Mouse (Mus musculus) embryonic facial prominence, embryonic 15.5 days (tissue): ENCODE data around the gene Prph. TPM values are rescaled to one million over a fixed set of nuclear protein-coding genes. Genes with fewer than 3 reads are reported as not detected.

ENCODE experiments used
- ATAC-seq: fragments of 200-750 bp; cut with Nextera tagmentation; 2 replicates; pipeline ENCODE4 v1.8.0; 2017; ENCODE audit warnings: low read depth, moderate TSS enrichment; ENCODE audit not compliant: insufficient number of reproducible peaks, low FRiP score, low TSS enrichment
- H3K27ac ChIP-seq: fragments of 300-500 bp; sonication (generic); replicated peaks from 2 replicates; pipeline ENCODE4 v1.5.1; 2015; ENCODE audit warnings: mild to moderate bottlenecking, inconsistent platforms
- H3K27me3 ChIP-seq: fragments of 300-500 bp; sonication (generic); 2 replicates; pipeline ENCODE4 v1.6.1; 2015; ENCODE audit warnings: inconsistent platforms
- H3K36me3 ChIP-seq: fragments of 300-500 bp; sonication (generic); 2 replicates; pipeline ENCODE4 v1.6.1; 2015; ENCODE audit warnings: mild to moderate bottlenecking, inconsistent platforms
- H3K4me1 ChIP-seq: fragments of 300-500 bp; sonication (generic); 2 replicates; pipeline ENCODE4 v1.6.1; 2015; ENCODE audit warnings: inconsistent platforms
- H3K4me2 ChIP-seq: fragments of 300-500 bp; sonication (generic); replicated peaks from 2 replicates; pipeline ENCODE4 v1.6.1; 2015; ENCODE audit warnings: mild to moderate bottlenecking, inconsistent platforms
- H3K4me3 ChIP-seq: fragments of 300-500 bp; sonication (generic); replicated peaks from 2 replicates; pipeline ENCODE4 v1.5.1; 2015; ENCODE audit warnings: mild to moderate bottlenecking, inconsistent platforms
- H3K9ac ChIP-seq: fragments of 300-500 bp; sonication (generic); 2 replicates; pipeline ENCODE4 v1.6.1; 2015; ENCODE audit warnings: inconsistent platforms
- H3K9me3 ChIP-seq: fragments of 300-500 bp; sonication (generic); replicated peaks from 2 replicates; pipeline ENCODE4 v1.6.1; 2016; ENCODE audit warnings: inconsistent platforms
- WGBS: fragments of 180-500 bp; shearing (Covaris S2); methylation state at CpG from one replicate; pipeline ENCODE4 v1.1.7; 2015; 5-methylcytosine and 5-hydroxymethylcytosine counted together
- polyA plus RNA-seq: library from polyadenylated mRNA; unstranded; fragments of >200 nt; fragmentation: Nextera tagmentation; extraction: Ambion mirVana; gene quantifications from 2 replicates; pipeline ENCODE4 v1.2.1, GENCODE M21; 2015

Prph gene
- polyA plus RNA-seq, 1 experiment from 2014 or later: 9.9 TPM

GRCm38 (mm10) chr15:99078181-99078910, 23.4 kb downstream of the Prph start:
- H3K4me3 ChIP-seq: no peak overlapping the region
- no peak for ATAC-seq
- peaks cover 26% of the 10 kb centered on the region for H3K36me3 ChIP-seq
- no peak overlapping the region for H3K27ac ChIP-seq
- H3K4me1 ChIP-seq: peaks cover 29% of the 10 kb centered on the region
- H3K4me2 ChIP-seq: no peak overlapping the region
- 49% methylated on average over 14 of the region's 15 CpGs for WGBS
- H3K27me3 ChIP-seq: 0 out of 2 replicates have a peak, but pooled peaks cover 4% of the 10 kb centered on the region
- H3K9ac ChIP-seq: no peak overlapping the region
- no peaks in the 10 kb centered on the region for H3K9me3 ChIP-seq

- ATAC-seq: no peak
- no peak overlapping the region for H3K27ac ChIP-seq
- no peak overlapping the region for H3K9ac ChIP-seq
- H3K4me2 ChIP-seq: no peak overlapping the region
- H3K27me3 ChIP-seq: peaks cover 16% of the 10 kb centered on the region
- peaks cover 33% of the 10 kb centered on the region for H3K4me1 ChIP-seq
- H3K4me3 ChIP-seq: no peak overlapping the region
- H3K36me3 ChIP-seq: peaks cover 26% of the 10 kb centered on the region
- 84% methylated on average over 3 of the region's 3 CpGs for whole genome bisulfite sequencing
- no peaks in the 10 kb centered on the region for H3K9me3 ChIP-seq
Observed at GRCm38 (mm10) chr15:99079804-99080203, 24.8 kb downstream of the Prph start.

GRCm38 (mm10) chr15:99082322-99082721, 27.3 kb downstream of the Prph start:
- Histone ChIP-seq H3K27me3 (peaks cover 40% of the 10 kb centered on the region), H3K9ac (no peak overlapping the region), H3K4me2 (no peak overlapping the region), H3K9me3 (no peaks in the 10 kb centered on the region), H3K36me3 (peaks cover 26% of the 10 kb centered on the region), H3K27ac (no peak overlapping the region), H3K4me1 (peaks cover 16% of the 10 kb centered on the region; the same call in 1 of the 2 replicates), H3K4me3 (no peak overlapping the region)
- no peak for ATAC-seq
- WGBS: 91% methylated on average over 12 of the region's 12 CpGs

GRCm38 (mm10) chr15:99082840-99083239, 27.9 kb downstream of the Prph start:
- no peak for ATAC-seq
- WGBS: 89% methylated on average over 16 of the region's 16 CpGs

GRCm38 (mm10) chr15:99083258-99083657, 28.3 kb downstream of the Prph start:
- H3K27ac ChIP-seq: no peak overlapping the region
- H3K9me3 ChIP-seq: no peaks in the 10 kb centered on the region
- no peak overlapping the region for H3K4me2 ChIP-seq
- peaks cover 19% of the 10 kb centered on the region for H3K36me3 ChIP-seq
- ATAC-seq: no peak
- no peak overlapping the region for H3K4me3 ChIP-seq
- 72% methylated on average over 9 of the region's 9 CpGs for WGBS
- no peak overlapping the region for H3K9ac ChIP-seq
- H3K27me3 ChIP-seq: peaks cover 50% of the 10 kb centered on the region
- H3K4me1 ChIP-seq: peaks cover 17% of the 10 kb centered on the region

More at GRCm38 (mm10) chr15:99082840-99083239, 27.9 kb downstream of the Prph start:
- Histone ChIP-seq H3K4me1 (peaks cover 16% of the 10 kb centered on the region), H3K27ac (no peak overlapping the region), H3K4me2 (no peak overlapping the region), H3K27me3 (peaks cover 45% of the 10 kb centered on the region), H3K36me3 (peaks cover 22% of the 10 kb centered on the region), H3K9ac (no peak overlapping the region), H3K9me3 (no peaks in the 10 kb centered on the region), H3K4me3 (no peak overlapping the region)

GRCm38 (mm10) chr15:99083867-99084557, 29.0 kb downstream of the Prph start:
- Histone ChIP-seq H3K27ac (no peak overlapping the region), H3K27me3 (peaks cover 57% of the 10 kb centered on the region), H3K4me3 (no peak overlapping the region), H3K4me1 (peaks cover 24% of the 10 kb centered on the region), H3K9ac (no peak overlapping the region), H3K36me3 (peaks cover 15% of the 10 kb centered on the region), H3K4me2 (no peak overlapping the region), H3K9me3 (no peaks in the 10 kb centered on the region)
- 13% methylated on average over 11 of the region's 11 CpGs for WGBS
- no peak for ATAC-seq

GRCm38 (mm10) chr15:99084618-99085017, 29.6 kb downstream of the Prph start:
- Histone ChIP-seq H3K4me3 (no peak overlapping the region), H3K27me3 (peaks cover 63% of the 10 kb centered on the region), H3K36me3 (peaks cover 15% of the 10 kb centered on the region), H3K4me1 (peaks cover 26% of the 10 kb centered on the region), H3K27ac (no peak overlapping the region), H3K9ac (no peak overlapping the region), H3K4me2 (no peak overlapping the region), H3K9me3 (no peaks in the 10 kb centered on the region)
- no peak for ATAC-seq
- WGBS: 11% methylated on average over 19 of the region's 19 CpGs

GRCm38 (mm10) chr15:99085997-99086396, 31.0 kb downstream of the Prph start:
- peaks cover 15% of the 10 kb centered on the region for H3K36me3 ChIP-seq
- no peak overlapping the region for H3K4me2 ChIP-seq
- H3K4me3 ChIP-seq: no peak overlapping the region
- peaks cover 76% of the 10 kb centered on the region for H3K27me3 ChIP-seq
- no peaks in the 10 kb centered on the region for H3K9me3 ChIP-seq
- no peak overlapping the region for H3K27ac ChIP-seq
- peaks cover 26% of the 10 kb centered on the region for H3K4me1 ChIP-seq
- 74% methylated on average over 4 of the region's 4 CpGs for WGBS
- no peak for ATAC-seq
- H3K9ac ChIP-seq: no peak overlapping the region

- peak within 1 kb of the TSS; percentile 51 for H3K4me2 ChIP-seq
- H3K27ac ChIP-seq: no peak within 1 kb of the TSS
- no peaks in the 10 kb centered on the region for H3K9me3 ChIP-seq
- peaks cover 89% of the 10 kb centered on the region for H3K27me3 ChIP-seq
- no peak for ATAC-seq
- peaks cover 5% of the 10 kb centered on the region for H3K36me3 ChIP-seq
- WGBS: 5% methylated on average over 60 of the region's 60 CpGs
- peak within 1 kb of the TSS; percentile 36 for H3K4me3 ChIP-seq
- no peak within 1 kb of the TSS for H3K9ac ChIP-seq
- peaks cover 26% of the 10 kb centered on the region for H3K4me1 ChIP-seq
Observed at GRCm38 (mm10) chr15:99087253-99088075, 32.5 kb downstream of the Prph start, which contains the start of gene C1ql4. TSS of gene C1ql4 (minus strand) at chr15:99087817.

GRCm38 (mm10) chr15:99088292-99088691, 33.3 kb downstream of the Prph start:
- Histone ChIP-seq H3K9me3 (no peaks in the 10 kb centered on the region), H3K27ac (no peak overlapping the region), H3K27me3 (peaks cover 93% of the 10 kb centered on the region), H3K4me2 (peak overlapping the region; percentile 51), H3K4me1 (peaks cover 27% of the 10 kb centered on the region), H3K9ac (no peak overlapping the region), H3K36me3 (no peaks in the 10 kb centered on the region), H3K4me3 (peak overlapping the region; percentile 36)
- under 1% methylated on average over 27 of the region's 27 CpGs for WGBS
- ATAC-seq: peak; percentile 59

GRCm38 (mm10) chr15:99089069-99089468, 34.1 kb downstream of the Prph start:
- H3K36me3 ChIP-seq: no peaks in the 10 kb centered on the region
- no peak overlapping the region for H3K27ac ChIP-seq
- H3K4me2 ChIP-seq: no peak overlapping the region; the same call in 1 of the 2 replicates
- 0 out of 2 replicates have a peak overlapping the region, but pooled peaks have one; percentile 36 for H3K4me3 ChIP-seq
- 16% methylated on average over 14 of the region's 14 CpGs for WGBS
- H3K4me1 ChIP-seq: peaks cover 29% of the 10 kb centered on the region
- ATAC-seq: no peak
- no peak overlapping the region for H3K9ac ChIP-seq
- no peaks in the 10 kb centered on the region for H3K9me3 ChIP-seq
- H3K27me3 ChIP-seq: peaks cover 96% of the 10 kb centered on the region
